ENCODE assay signal across 7 mouse cellular contexts in genomic region chr2:119995391-119996281, GRCm38 (mm10). TPM values are rescaled to one million over a fixed set of nuclear protein-coding genes. Genes with fewer than 3 reads are reported as not detected.
DNase-seq lines count a peak whose midpoint lies in the region; ATAC-seq and TF ChIP-seq lines count a peak whose summit lies in the region.

No protein-coding gene starts in this region.

- TF ChIP-seq POLR2A in CH12.LX (IDR thresholded peaks at IDR 0.05; ENCODE audit: low read depth, low read length): no peak

- ATAC-seq in heart, embryonic 13.5 days (ENCODE audit: extremely low read depth, insufficient number of reproducible peaks, low FRiP score, low TSS enrichment): 0 out of 2 replicates have a peak, but pooled peaks have one; percentile 34

- dilution Hi-C loops in CH12.LX (cut with MboI; ENCODE audit: extremely low pct_ligation_motif_present, extremely low pct_unique_long_range_greater_than_20kb, low sequenced_read_pairs): no loop called here

- in situ Hi-C loops in CH12.LX (cut with MboI; ENCODE audit: low pct_ligation_motif_present, low pct_unique_long_range_greater_than_20kb, low sequenced_read_pairs): no loop called here

- no peaks in the 10 kb centered on the region for H3K79me2 ChIP-seq in CH12.LX (replicated peaks; ENCODE audit: control insufficient read depth, extremely low read depth, insufficient read depth, poor library complexity, severe bottlenecking)

- H3K27me3 ChIP-seq in CH12.LX (replicated peaks): no peaks in the 10 kb centered on the region
- H3K27me3 ChIP-seq in heart, embryonic 13.5 days (replicated peaks): no peaks in the 10 kb centered on the region

- H3K36me3 ChIP-seq in CH12.LX (replicated peaks in 1 of 2; ENCODE audit: control insufficient read depth in 1 of 2, insufficient read depth in 1 of 2, low read length in 1 of 2): peaks cover 0 to 24% of the 10 kb centered on the region in 2 experiments
- H3K36me3 ChIP-seq in heart, embryonic 13.5 days: no peaks in the 10 kb centered on the region

- H3K9ac ChIP-seq in CH12.LX (ENCODE audit: insufficient read depth, low read depth): no peak overlapping the region
- peak overlapping the region; percentile 59 for H3K9ac ChIP-seq in heart, embryonic 13.5 days

- H3K4me2 ChIP-seq in CH12.LX (ENCODE audit: insufficient read depth, low read depth, poor library complexity, severe bottlenecking): no peak overlapping the region
- H3K4me2 ChIP-seq in heart, embryonic 13.5 days: no peak overlapping the region; the same call in 1 of the 2 replicates

- H3K4me1 ChIP-seq in CH12.LX (ENCODE audit: control insufficient read depth in 1 of 2, insufficient read depth in 2 of 2): peaks cover 13 to 43% of the 10 kb centered on the region in 2 experiments
- H3K4me1 ChIP-seq in heart, embryonic 13.5 days: peaks cover 28% of the 10 kb centered on the region

- no peak for TF ChIP-seq CTCF in CH12.LX (conservative IDR thresholded peaks at IDR 0.05 in 1 of 2, IDR thresholded peaks at IDR 0.05 in 1 of 2; ENCODE audit: low read depth in 2 of 2, low read length in 2 of 2)

- DNase-seq in CH12.LX (ENCODE audit: extremely low read depth): no peak
- peak; percentile 65 for DNase-seq in brain, adult 2 months (ENCODE audit: low read depth, low spot score)
- peak; percentile 28 to 46 for DNase-seq in kidney, postnatal 25 days
- peak; percentile 37 for DNase-seq in skeletal muscle tissue, adult 2 months (ENCODE audit: low read depth, low spot score)
- no peak for DNase-seq in layer of hippocampus, adult 9-10 months (ENCODE audit: low spot score)
- DNase-seq in cerebellum, adult 9-11 months: no peak

- WGBS in heart, embryonic 13.5 days: 40% methylated on average over 9 of the region's 9 CpGs

- H3K9me3 ChIP-seq in CH12.LX (replicated peaks; ENCODE audit: low read length): no peaks in the 10 kb centered on the region
- no peaks in the 10 kb centered on the region for H3K9me3 ChIP-seq in heart, embryonic 13.5 days

- no peak overlapping the region for H3K4me3 ChIP-seq in CH12.LX (replicated peaks in 1 of 3; ENCODE audit: low read depth in 2 of 3, low read length in 2 of 3, poor library complexity in 1 of 3)
- H3K4me3 ChIP-seq in heart, embryonic 13.5 days: no peak overlapping the region

- no peak for TF ChIP-seq RAD21 in CH12.LX (IDR thresholded peaks at IDR 0.05; ENCODE audit: low read depth, low read length)

- TF ChIP-seq EP300 in CH12.LX (IDR thresholded peaks at IDR 0.05; ENCODE audit: low read length): no peak

- peak overlapping the region; percentile 44 for H3K27ac ChIP-seq in CH12.LX (ENCODE audit: insufficient read depth, low read depth)
- peak overlapping the region; percentile 87 for H3K27ac ChIP-seq in heart, embryonic 13.5 days (replicated peaks)

TF ChIP-seq in CH12.LX, 34 proteins besides CTCF, POLR2A, EP300 and RAD21:
- 0 out of 2 replicates have a peak, but pooled peaks have one; percentile 7 for TF ChIP-seq ZNF384 (IDR thresholded peaks at IDR 0.05; ENCODE audit: low read depth, low read length)
- TF ChIP-seq USF1 (IDR thresholded peaks at IDR 0.05; ENCODE audit: low read depth, low read length): no peak
- TF ChIP-seq CHD1 (IDR thresholded peaks at IDR 0.05; ENCODE audit: low read depth, low read length): peak; percentile 69; the same call in 1 of the 2 replicates
- TF ChIP-seq ELF1 (IDR thresholded peaks at IDR 0.05; ENCODE audit: low read depth, low read length): no peak
- TF ChIP-seq PAX5 (IDR thresholded peaks at IDR 0.05; ENCODE audit: low read length): no peak

RNA-seq across cellular contexts. Expression of gene Mapkbp1, which starts 23.1 kb away (rescaled TPM):
- total RNA-seq in CH12.LX (2012; rRNA removed) (4.3 and 4.4 TPM in 2 replicates), CH12.LX (2014; rRNA removed) (1.8 and 1.9 TPM in 2 replicates)
- 4.5 and 7.0 TPM in 2 replicates for polyA plus RNA-seq in CH12.LX (2012; ENCODE audit: insufficient read length, low read depth)
- polyA plus RNA-seq in heart, embryonic 13.5 days (2015; fragmentation: Nextera tagmentation; extraction: Ambion mirVana): 1.5 and 1.8 TPM in 2 replicates

RNA-seq across cellular contexts. Expression of gene Jmjd7, which starts 31.6 kb away (rescaled TPM):
- total RNA-seq in CH12.LX (2012; rRNA removed) (12.7 and 14.6 TPM in 2 replicates), CH12.LX (2014; rRNA removed) (8.4 and 11.3 TPM in 2 replicates)
- polyA plus RNA-seq in CH12.LX (2012; ENCODE audit: insufficient read length, low read depth): 10.6 and 15.0 TPM in 2 replicates
- 17.1 and 17.4 TPM in 2 replicates for polyA plus RNA-seq in heart, embryonic 13.5 days (2015; fragmentation: Nextera tagmentation; extraction: Ambion mirVana)

RNA-seq across cellular contexts. Expression of gene Gm28042, which starts 31.7 kb away (rescaled TPM):
- total RNA-seq in CH12.LX (2012; rRNA removed) (1.0 and 1.9 TPM in 2 replicates), CH12.LX (2014; rRNA removed) (0.77 and 0.84 TPM in 2 replicates)
- 1.8 and 2.0 TPM in 2 replicates for polyA plus RNA-seq in CH12.LX (2012; ENCODE audit: insufficient read length, low read depth)
- 1.7 and 1.9 TPM in 2 replicates for polyA plus RNA-seq in heart, embryonic 13.5 days (2015; fragmentation: Nextera tagmentation; extraction: Ambion mirVana)

RNA-seq across cellular contexts. Expression of gene Pla2g4b, which starts 37.6 kb away (rescaled TPM):
- total RNA-seq in CH12.LX (2012; rRNA removed): 2.5 and 4.0 TPM in 2 replicates
- total RNA-seq in CH12.LX (2014; rRNA removed): 0.90 and 1.5 TPM in 2 replicates
- polyA plus RNA-seq in CH12.LX (2012; ENCODE audit: insufficient read length, low read depth): 2.3 and 2.7 TPM in 2 replicates
- 1.1 and 1.3 TPM in 2 replicates for polyA plus RNA-seq in heart, embryonic 13.5 days (2015; fragmentation: Nextera tagmentation; extraction: Ambion mirVana)

Comparison
In these comparisons a context has a peak if more than half of its experiments do, and no peak if none do; other contexts are left out.
1. DNase-seq: peak in brain, adult 2 months (single experiment), kidney, postnatal 25 days (2 of 2) and skeletal muscle tissue, adult 2 months (single experiment); none in CH12.LX (single experiment), layer of hippocampus, adult 9-10 months (single experiment) and cerebellum, adult 9-11 months (single experiment).